Mouse (Mus musculus): Measurements from ENCODE around the gene Zbtb17. TPM values are rescaled to one million over a fixed set of nuclear protein-coding genes. Genes with fewer than 3 reads are reported as not detected.

Gene Zbtb17
- polyA plus RNA-seq, 2 experiments, result 5.1 to 8.7 TPM

GRCm38 (mm10) chr4:141512145-141512544 is 67.7 kb downstream of the Zbtb17 start:
- DNase-seq (ENCODE audit: low read depth in 3 of 3, low spot score in 3 of 3) (no peak), ATAC-seq (ENCODE audit: insufficient read depth) (no peak)
- Histone ChIP-seq H3K4me3 (ENCODE audit: insufficient read depth in 1 of 2, low read depth in 2 of 2, low read length in 2 of 2) (no peak overlapping the region), H3K9me3 (ENCODE audit: control insufficient read depth, low read length) (no peaks in the 10 kb centered on the region), H3K4me2 (ENCODE audit: low read depth) (no peak overlapping the region), H3K4me1 (replicated peaks; ENCODE audit: control insufficient read depth in 2 of 2, insufficient read depth in 2 of 2, low read length in 1 of 2) (peaks cover 0 to 5% of the 10 kb centered on the region in 2 experiments; a peak in 1 of 4 replicates), H3K27me3 (ENCODE audit: control insufficient read depth, insufficient read depth, low read length) (no peaks in the 10 kb centered on the region), H3K9ac (replicated peaks) (no peak overlapping the region), H3K36me3 (replicated peaks; ENCODE audit: control insufficient read depth, insufficient read depth, low read depth) (peaks cover 16% of the 10 kb centered on the region), H3K27ac (no peak overlapping the region)
- TF ChIP-seq CTCF (IDR thresholded peaks at IDR 0.05; ENCODE audit: low read depth), result no peak
- no peak for TF ChIP-seq EP300 (IDR thresholded peaks at IDR 0.05; ENCODE audit: low read depth)
- 65% methylated on average over 6 of the region's 6 CpGs for WGBS (ENCODE audit: insufficient replicate concordance)

- Histone ChIP-seq H3K4me3 (ENCODE audit: insufficient read depth in 1 of 2, low read depth in 2 of 2, low read length in 2 of 2) (no peak overlapping the region), H3K27me3 (ENCODE audit: control insufficient read depth, insufficient read depth, low read length) (no peaks in the 10 kb centered on the region), H3K9ac (replicated peaks) (no peak overlapping the region), H3K27ac (no peak overlapping the region), H3K36me3 (replicated peaks; ENCODE audit: control insufficient read depth, insufficient read depth, low read depth) (peaks cover 20% of the 10 kb centered on the region), H3K4me1 (replicated peaks; ENCODE audit: control insufficient read depth in 2 of 2, insufficient read depth in 2 of 2, low read length in 1 of 2) (peaks cover 0 to 5% of the 10 kb centered on the region in 2 experiments; a peak in 1 of 4 replicates), H3K4me2 (ENCODE audit: low read depth) (no peak overlapping the region), H3K9me3 (ENCODE audit: control insufficient read depth, low read length) (no peaks in the 10 kb centered on the region)
- DNase-seq (ENCODE audit: low read depth in 3 of 3, low spot score in 3 of 3) (no peak), ATAC-seq (ENCODE audit: insufficient read depth) (peak; percentile 62)
- no peak for TF ChIP-seq CTCF (IDR thresholded peaks at IDR 0.05; ENCODE audit: low read depth)
- no peak for TF ChIP-seq EP300 (IDR thresholded peaks at IDR 0.05; ENCODE audit: low read depth)
- WGBS (ENCODE audit: insufficient replicate concordance), result 64% methylated on average over 12 of the region's 12 CpGs
These were observed 69.8 kb downstream of the Zbtb17 start for GRCm38 (mm10) chr4:141514179-141514641.

Other genes with a start within 250 kb of the Zbtb17 start
- gene Rsg1, start 230.7 kb upstream of the Zbtb17 start, polyA plus RNA-seq (2012; rRNA removed), result 0.78 and 0.87 TPM in 2 replicates
- 0.56 and 1.2 TPM in 2 replicates for gene Rsg1, start 230.7 kb upstream of the Zbtb17 start, polyA plus RNA-seq (2014; fragmentation: Nextera tagmentation; extraction: Ambion mirVana)
- gene Arhgef19, start 205.2 kb upstream of the Zbtb17 start, polyA plus RNA-seq (2012; rRNA removed), result 0.88 and 0.92 TPM in 2 replicates
- gene Arhgef19, start 205.2 kb upstream of the Zbtb17 start, polyA plus RNA-seq (2014; fragmentation: Nextera tagmentation; extraction: Ambion mirVana), result 0.57 and 0.72 TPM in 2 replicates
- gene Epha2, start 143.4 kb upstream of the Zbtb17 start, polyA plus RNA-seq (2012; rRNA removed), result 1.6 TPM in 2 replicates
- gene Epha2, start 143.4 kb upstream of the Zbtb17 start, polyA plus RNA-seq (2014; fragmentation: Nextera tagmentation; extraction: Ambion mirVana), result 0.29 and 0.45 TPM in 2 replicates
- 0.03 and 0.09 TPM in 2 replicates for gene Fam131c, start 76.4 kb upstream of the Zbtb17 start, polyA plus RNA-seq (2012; rRNA removed)
- gene Fam131c, start 76.4 kb upstream of the Zbtb17 start, polyA plus RNA-seq (2014; fragmentation: Nextera tagmentation; extraction: Ambion mirVana), result 0.09 TPM in 1 of 2 replicates, not detected in the other
- gene Clcnka, start 45.9 kb upstream of the Zbtb17 start, polyA plus RNA-seq (2012; rRNA removed), result not detected in 2 replicates
- not detected in 2 replicates for gene Clcnka, start 45.9 kb upstream of the Zbtb17 start, polyA plus RNA-seq (2014; fragmentation: Nextera tagmentation; extraction: Ambion mirVana)
- gene Clcnkb, start 28.6 kb upstream of the Zbtb17 start, polyA plus RNA-seq (2012; rRNA removed), result not detected in 2 replicates
- not detected in 2 replicates for gene Clcnkb, start 28.6 kb upstream of the Zbtb17 start, polyA plus RNA-seq (2014; fragmentation: Nextera tagmentation; extraction: Ambion mirVana)
- gene Hspb7, start 23.9 kb upstream of the Zbtb17 start, polyA plus RNA-seq (2012; rRNA removed), result 0.06 and 0.11 TPM in 2 replicates
- gene Hspb7, start 23.9 kb upstream of the Zbtb17 start, polyA plus RNA-seq (2014; fragmentation: Nextera tagmentation; extraction: Ambion mirVana), result not detected in 2 replicates
- gene Srarp, start 8.5 kb upstream of the Zbtb17 start, polyA plus RNA-seq (2012; rRNA removed), result not detected in 2 replicates
- not detected in 2 replicates for gene Srarp, start 8.5 kb upstream of the Zbtb17 start, polyA plus RNA-seq (2014; fragmentation: Nextera tagmentation; extraction: Ambion mirVana)
- 2.5 and 4.0 TPM in 2 replicates for gene Spen, start 93.9 kb downstream of the Zbtb17 start, polyA plus RNA-seq (2012; rRNA removed)
- 3.4 and 3.8 TPM in 2 replicates for gene Spen, start 93.9 kb downstream of the Zbtb17 start, polyA plus RNA-seq (2014; fragmentation: Nextera tagmentation; extraction: Ambion mirVana)
- 1.1 and 2.0 TPM in 2 replicates for gene Fblim1, start 161.4 kb downstream of the Zbtb17 start, polyA plus RNA-seq (2012; rRNA removed)
- gene Fblim1, start 161.4 kb downstream of the Zbtb17 start, polyA plus RNA-seq (2014; fragmentation: Nextera tagmentation; extraction: Ambion mirVana), result 0.77 and 0.95 TPM in 2 replicates
- 2.1 and 2.6 TPM in 2 replicates for gene Tmem82, start 174.0 kb downstream of the Zbtb17 start, polyA plus RNA-seq (2012; rRNA removed)
- gene Tmem82, start 174.0 kb downstream of the Zbtb17 start, polyA plus RNA-seq (2014; fragmentation: Nextera tagmentation; extraction: Ambion mirVana), result 2.2 and 2.7 TPM in 2 replicates
- 0.03 TPM in 2 replicates for gene Slc25a34, start 179.2 kb downstream of the Zbtb17 start, polyA plus RNA-seq (2012; rRNA removed)
- gene Slc25a34, start 179.2 kb downstream of the Zbtb17 start, polyA plus RNA-seq (2014; fragmentation: Nextera tagmentation; extraction: Ambion mirVana), result not detected in 2 replicates
- 4.2 and 4.5 TPM in 2 replicates for gene Plekhm2, start 220.2 kb downstream of the Zbtb17 start, polyA plus RNA-seq (2012; rRNA removed)
- gene Plekhm2, start 220.2 kb downstream of the Zbtb17 start, polyA plus RNA-seq (2014; fragmentation: Nextera tagmentation; extraction: Ambion mirVana), result 0.33 and 0.49 TPM in 2 replicates
- 3.9 and 5.7 TPM in 2 replicates for gene Rsc1a1, start 240.9 kb downstream of the Zbtb17 start, polyA plus RNA-seq (2012; rRNA removed)
- 0.97 and 2.1 TPM in 2 replicates for gene Rsc1a1, start 240.9 kb downstream of the Zbtb17 start, polyA plus RNA-seq (2014; fragmentation: Nextera tagmentation; extraction: Ambion mirVana)